Mouse (Mus musculus): ENCODE measurements around the gene Rnf121. TPM values are rescaled to one million over a fixed set of nuclear protein-coding genes. Genes with fewer than 3 reads are reported as not detected.

Rnf121 gene
- polyA plus RNA-seq, 1 experiment = 55.8 TPM

GRCm38 (mm10) chr7:102018590-102018989, 46.7 kb downstream of the Rnf121 start, which contains the start of gene Il18bp:
Gene Il18bp (minus strand): TSS chr7:102018690.
- Histone ChIP-seq H3K4me3 (ENCODE audit: insufficient read depth, poor library complexity, severe bottlenecking) (no peak within 1 kb of the TSS), H3K27me3 (ENCODE audit: control insufficient read depth, insufficient read depth, insufficient read length) (no peaks in the 10 kb centered on the region), H3K79me2 (ENCODE audit: control insufficient read depth, insufficient read depth) (peaks cover 10% of the 10 kb centered on the region), H3K79me3 (ENCODE audit: low read depth) (no peaks in the 10 kb centered on the region), H3ac (ENCODE audit: control insufficient read depth, insufficient read length, low read depth) (no peak within 1 kb of the TSS), H3K36me3 (ENCODE audit: control insufficient read depth, insufficient read depth) (peaks cover 30% of the 10 kb centered on the region)
- TF ChIP-seq CEBPB (IDR thresholded peaks at IDR 0.05; ENCODE audit: low read depth) (no peak), MAX (IDR thresholded peaks at IDR 0.05) (no peak), CTCF (IDR thresholded peaks at IDR 0.05; ENCODE audit: control insufficient read depth, insufficient read depth, insufficient read length) (no peak)

GRCm38 (mm10) chr7:102018034-102018433, 47.2 kb downstream of the Rnf121 start:
- no peak for TF ChIP-seq CEBPB (IDR thresholded peaks at IDR 0.05; ENCODE audit: low read depth)
- no peak for TF ChIP-seq MYOD1 (IDR thresholded peaks at IDR 0.05; ENCODE audit: control insufficient read depth, insufficient read length, low read depth)
- no peak for TF ChIP-seq MAX (IDR thresholded peaks at IDR 0.05)
- no peak for TF ChIP-seq MYOG (IDR thresholded peaks at IDR 0.05; ENCODE audit: control insufficient read depth, extremely low read depth, insufficient read length)
- TF ChIP-seq FOSL1 (IDR thresholded peaks at IDR 0.05; ENCODE audit: insufficient read depth, low read length, poor library complexity, severe bottlenecking) = no peak
- TF ChIP-seq USF1 (IDR thresholded peaks at IDR 0.05; ENCODE audit: low read depth) = no peak
- no peak for TF ChIP-seq CTCF (IDR thresholded peaks at IDR 0.05; ENCODE audit: control insufficient read depth, insufficient read depth, insufficient read length)
- H3K36me3 ChIP-seq (ENCODE audit: control insufficient read depth, insufficient read depth) = peaks cover 36% of the 10 kb centered on the region
- peaks cover 10% of the 10 kb centered on the region for H3K79me2 ChIP-seq (ENCODE audit: control insufficient read depth, insufficient read depth)
- no peaks in the 10 kb centered on the region for H3K27me3 ChIP-seq (ENCODE audit: control insufficient read depth, insufficient read depth, insufficient read length)
- H3ac ChIP-seq (ENCODE audit: control insufficient read depth, insufficient read length, low read depth) = no peak overlapping the region
- H3K79me3 ChIP-seq (ENCODE audit: low read depth) = no peaks in the 10 kb centered on the region
- H3K4me3 ChIP-seq (ENCODE audit: insufficient read depth, poor library complexity, severe bottlenecking) = no peak overlapping the region

- no peak overlapping the region for H3ac ChIP-seq (ENCODE audit: control insufficient read depth, insufficient read length, low read depth)
- H3K27me3 ChIP-seq (ENCODE audit: control insufficient read depth, insufficient read depth, insufficient read length) = no peaks in the 10 kb centered on the region
- no peak overlapping the region for H3K4me3 ChIP-seq (ENCODE audit: insufficient read depth, poor library complexity, severe bottlenecking)
- TF ChIP-seq MYOD1 (IDR thresholded peaks at IDR 0.05; ENCODE audit: control insufficient read depth, insufficient read length, low read depth) (no peak), CEBPB (IDR thresholded peaks at IDR 0.05; ENCODE audit: low read depth) (no peak), USF1 (IDR thresholded peaks at IDR 0.05; ENCODE audit: low read depth) (no peak), FOSL1 (IDR thresholded peaks at IDR 0.05; ENCODE audit: insufficient read depth, low read length, poor library complexity, severe bottlenecking) (no peak), CTCF (IDR thresholded peaks at IDR 0.05; ENCODE audit: control insufficient read depth, insufficient read depth, insufficient read length) (no peak), MAX (IDR thresholded peaks at IDR 0.05) (no peak), MYOG (IDR thresholded peaks at IDR 0.05; ENCODE audit: control insufficient read depth, extremely low read depth, insufficient read length) (no peak)
- no peaks in the 10 kb centered on the region for H3K79me3 ChIP-seq (ENCODE audit: low read depth)
- peaks cover 10% of the 10 kb centered on the region for H3K79me2 ChIP-seq (ENCODE audit: control insufficient read depth, insufficient read depth)
- peaks cover 42% of the 10 kb centered on the region for H3K36me3 ChIP-seq (ENCODE audit: control insufficient read depth, insufficient read depth)
Measured at GRCm38 (mm10) chr7:102017452-102017851, 47.8 kb downstream of the Rnf121 start.

GRCm38 (mm10) chr7:102016936-102017335, 48.3 kb downstream of the Rnf121 start:
- Histone ChIP-seq H3ac (ENCODE audit: control insufficient read depth, insufficient read length, low read depth) (no peak overlapping the region), H3K79me3 (ENCODE audit: low read depth) (no peaks in the 10 kb centered on the region), H3K79me2 (ENCODE audit: control insufficient read depth, insufficient read depth) (peaks cover 10% of the 10 kb centered on the region), H3K36me3 (ENCODE audit: control insufficient read depth, insufficient read depth) (peaks cover 47% of the 10 kb centered on the region), H3K4me3 (ENCODE audit: insufficient read depth, poor library complexity, severe bottlenecking) (no peak overlapping the region), H3K27me3 (ENCODE audit: control insufficient read depth, insufficient read depth, insufficient read length) (no peaks in the 10 kb centered on the region)
- TF ChIP-seq CTCF (IDR thresholded peaks at IDR 0.05; ENCODE audit: control insufficient read depth, insufficient read depth, insufficient read length) = no peak
- TF ChIP-seq MAX (IDR thresholded peaks at IDR 0.05) = no peak
- TF ChIP-seq MYOD1 (IDR thresholded peaks at IDR 0.05; ENCODE audit: control insufficient read depth, insufficient read length, low read depth) = no peak
- no peak for TF ChIP-seq CEBPB (IDR thresholded peaks at IDR 0.05; ENCODE audit: low read depth)
- TF ChIP-seq MYOG (IDR thresholded peaks at IDR 0.05; ENCODE audit: control insufficient read depth, extremely low read depth, insufficient read length) = no peak
- no peak for TF ChIP-seq USF1 (IDR thresholded peaks at IDR 0.05; ENCODE audit: low read depth)
- no peak for TF ChIP-seq FOSL1 (IDR thresholded peaks at IDR 0.05; ENCODE audit: insufficient read depth, low read length, poor library complexity, severe bottlenecking)

GRCm38 (mm10) chr7:102014995-102015394, 50.3 kb downstream of the Rnf121 start:
- Histone ChIP-seq H3K79me3 (ENCODE audit: low read depth) (no peaks in the 10 kb centered on the region), H3K4me3 (ENCODE audit: insufficient read depth, poor library complexity, severe bottlenecking) (no peak overlapping the region), H3K27me3 (ENCODE audit: control insufficient read depth, insufficient read depth, insufficient read length) (no peaks in the 10 kb centered on the region), H3ac (ENCODE audit: control insufficient read depth, insufficient read length, low read depth) (no peak overlapping the region), H3K79me2 (ENCODE audit: control insufficient read depth, insufficient read depth) (peaks cover 10% of the 10 kb centered on the region), H3K36me3 (ENCODE audit: control insufficient read depth, insufficient read depth) (peaks cover 56% of the 10 kb centered on the region)
- TF ChIP-seq CTCF (IDR thresholded peaks at IDR 0.05; ENCODE audit: control insufficient read depth, insufficient read depth, insufficient read length) (no peak), FOSL1 (IDR thresholded peaks at IDR 0.05; ENCODE audit: insufficient read depth, low read length, poor library complexity, severe bottlenecking) (no peak), CEBPB (IDR thresholded peaks at IDR 0.05; ENCODE audit: low read depth) (no peak), USF1 (IDR thresholded peaks at IDR 0.05; ENCODE audit: low read depth) (no peak), MYOD1 (IDR thresholded peaks at IDR 0.05; ENCODE audit: control insufficient read depth, insufficient read length, low read depth) (no peak), MYOG (IDR thresholded peaks at IDR 0.05; ENCODE audit: control insufficient read depth, extremely low read depth, insufficient read length) (no peak), MAX (IDR thresholded peaks at IDR 0.05) (no peak)

GRCm38 (mm10) chr7:102013416-102013815, 51.9 kb downstream of the Rnf121 start:
- Histone ChIP-seq H3K79me2 (ENCODE audit: control insufficient read depth, insufficient read depth) (no peaks in the 10 kb centered on the region), H3K27me3 (ENCODE audit: control insufficient read depth, insufficient read depth, insufficient read length) (no peaks in the 10 kb centered on the region), H3ac (ENCODE audit: control insufficient read depth, insufficient read length, low read depth) (no peak overlapping the region), H3K79me3 (ENCODE audit: low read depth) (no peaks in the 10 kb centered on the region), H3K4me3 (ENCODE audit: insufficient read depth, poor library complexity, severe bottlenecking) (no peak overlapping the region), H3K36me3 (ENCODE audit: control insufficient read depth, insufficient read depth) (peaks cover 65% of the 10 kb centered on the region)
- TF ChIP-seq USF1 (IDR thresholded peaks at IDR 0.05; ENCODE audit: low read depth) (no peak), CEBPB (IDR thresholded peaks at IDR 0.05; ENCODE audit: low read depth) (no peak), MAX (IDR thresholded peaks at IDR 0.05) (no peak), MYOG (IDR thresholded peaks at IDR 0.05; ENCODE audit: control insufficient read depth, extremely low read depth, insufficient read length) (no peak), MYOD1 (IDR thresholded peaks at IDR 0.05; ENCODE audit: control insufficient read depth, insufficient read length, low read depth) (no peak), FOSL1 (IDR thresholded peaks at IDR 0.05; ENCODE audit: insufficient read depth, low read length, poor library complexity, severe bottlenecking) (no peak), CTCF (IDR thresholded peaks at IDR 0.05; ENCODE audit: control insufficient read depth, insufficient read depth, insufficient read length) (no peak)
